Mouse (Mus musculus): ENCODE data around the gene Atp5g2. TPM values are rescaled to one million over a fixed set of nuclear protein-coding genes. Genes with fewer than 3 reads are reported as not detected.

Gene Atp5g2
- polyA plus RNA-seq, 1 experiment from 2014 or later, result 99.3 TPM

DNA sequence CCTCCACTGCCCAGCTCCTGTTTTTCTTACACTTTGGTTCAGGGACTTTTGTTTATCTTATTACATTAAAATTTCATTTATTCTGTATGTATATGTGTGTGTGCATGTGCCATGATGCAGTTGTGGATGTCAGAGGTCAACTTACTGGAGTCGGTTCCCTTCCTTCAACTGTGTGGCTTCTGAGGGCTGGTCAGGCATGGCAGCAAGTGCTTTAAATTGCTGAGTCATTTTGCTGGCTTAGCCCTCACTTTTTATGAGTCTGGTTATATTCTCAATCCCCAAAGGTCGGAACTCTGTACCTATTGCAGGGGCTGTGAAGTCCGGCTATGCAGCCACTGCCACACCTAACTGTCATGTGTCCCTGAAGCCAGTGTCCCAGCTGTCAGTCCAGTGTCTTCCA lies 30.8 kb upstream of the Atp5g2 start:
- Histone ChIP-seq H3K4me2 (replicated peaks; ENCODE audit: low read depth, low read length) (no peak overlapping the region), H3K27ac (ENCODE audit: low read length) (no peak overlapping the region), H3K4me1 (ENCODE audit: control insufficient read depth, insufficient read depth, low read length) (0 out of 2 replicates have a peak, but pooled peaks cover 2% of the 10 kb centered on the region), H3K9ac (replicated peaks; ENCODE audit: low read depth, low read length) (no peak overlapping the region), H3K9me3 (ENCODE audit: control insufficient read depth, low read depth, low read length) (no peaks in the 10 kb centered on the region), H3K27me3 (ENCODE audit: control insufficient read depth, insufficient read depth, low read length) (0 out of 2 replicates have a peak, but pooled peaks cover 2% of the 10 kb centered on the region), H3K4me3 (ENCODE audit: low read depth, low read length) (no peak overlapping the region), H3K36me3 (ENCODE audit: control insufficient read depth, insufficient read depth, low read length) (peaks cover 2% of the 10 kb centered on the region)
- ATAC-seq (ENCODE audit: insufficient number of reproducible peaks, insufficient read depth, low FRiP score, low read depth), result no peak
- WGBS, result 79% methylated on average over 3 of the region's 3 CpGs

- H3K36me3 ChIP-seq (ENCODE audit: control insufficient read depth, insufficient read depth, low read length), result no peaks in the 10 kb centered on the region
- 2% methylated on average over 11 of the region's 11 CpGs for WGBS
- no peak; the same call in 1 of the 2 replicates for ATAC-seq (ENCODE audit: insufficient number of reproducible peaks, insufficient read depth, low FRiP score, low read depth)
These were observed 26.0 kb upstream of the Atp5g2 start for GRCm38 (mm10) chr15:102698193-102698592.

DNA sequence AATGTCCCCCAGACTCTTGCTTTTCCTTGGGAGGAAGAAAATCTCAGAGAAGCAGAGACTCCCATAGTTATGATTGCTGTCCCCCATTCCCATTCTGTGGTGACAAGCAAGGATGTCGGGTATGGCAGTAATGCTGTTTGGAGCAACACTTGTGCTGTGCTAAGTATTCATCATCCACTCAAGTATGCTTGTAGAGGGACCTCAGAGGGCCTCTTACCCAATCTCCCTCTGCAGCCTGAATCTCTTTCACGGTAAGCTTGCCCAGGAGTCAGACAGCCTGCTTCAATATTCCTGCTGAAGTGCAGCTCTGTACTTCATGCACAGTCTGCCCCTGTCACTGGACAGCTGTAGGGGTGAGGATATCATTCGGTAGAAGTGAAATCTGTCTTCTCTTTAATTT lies 24.7 kb upstream of the Atp5g2 start:
- H3K27ac ChIP-seq (ENCODE audit: low read length), result no peak overlapping the region
- no peak overlapping the region for H3K9ac ChIP-seq (replicated peaks; ENCODE audit: low read depth, low read length)
- H3K9me3 ChIP-seq (ENCODE audit: control insufficient read depth, low read depth, low read length), result no peaks in the 10 kb centered on the region
- no peak overlapping the region for H3K4me3 ChIP-seq (ENCODE audit: low read depth, low read length)
- H3K4me1 ChIP-seq (ENCODE audit: control insufficient read depth, insufficient read depth, low read length), result peaks cover 11% of the 10 kb centered on the region; the same call in 1 of the 2 replicates
- no peak overlapping the region for H3K4me2 ChIP-seq (replicated peaks; ENCODE audit: low read depth, low read length)
- peaks cover 35% of the 10 kb centered on the region for H3K27me3 ChIP-seq (ENCODE audit: control insufficient read depth, insufficient read depth, low read length)
- no peak for ATAC-seq (ENCODE audit: insufficient number of reproducible peaks, insufficient read depth, low FRiP score, low read depth)
- H3K36me3 ChIP-seq (ENCODE audit: control insufficient read depth, insufficient read depth, low read length), result no peaks in the 10 kb centered on the region
- 43% methylated on average over 3 of the region's 3 CpGs for WGBS

More at GRCm38 (mm10) chr15:102698193-102698592, 26.0 kb upstream of the Atp5g2 start:
- H3K4me3 ChIP-seq (ENCODE audit: low read depth, low read length), result no peak overlapping the region
- no peak overlapping the region for H3K27ac ChIP-seq (ENCODE audit: low read length)
- peaks cover 35% of the 10 kb centered on the region for H3K27me3 ChIP-seq (ENCODE audit: control insufficient read depth, insufficient read depth, low read length)
- no peak overlapping the region for H3K4me2 ChIP-seq (replicated peaks; ENCODE audit: low read depth, low read length)
- H3K9ac ChIP-seq (replicated peaks; ENCODE audit: low read depth, low read length), result no peak overlapping the region
- H3K4me1 ChIP-seq (ENCODE audit: control insufficient read depth, insufficient read depth, low read length), result peaks cover 2% of the 10 kb centered on the region; the same call in 1 of the 2 replicates
- no peaks in the 10 kb centered on the region for H3K9me3 ChIP-seq (ENCODE audit: control insufficient read depth, low read depth, low read length)

- Histone ChIP-seq H3K4me2 (replicated peaks; ENCODE audit: low read depth, low read length) (peak overlapping the region; percentile 88), H3K4me1 (ENCODE audit: control insufficient read depth, insufficient read depth, low read length) (peaks cover 11% of the 10 kb centered on the region; the same call in 1 of the 2 replicates), H3K9me3 (ENCODE audit: control insufficient read depth, low read depth, low read length) (no peaks in the 10 kb centered on the region), H3K36me3 (ENCODE audit: control insufficient read depth, insufficient read depth, low read length) (no peaks in the 10 kb centered on the region), H3K4me3 (ENCODE audit: low read depth, low read length) (peak overlapping the region; percentile 44; the same call in 1 of the 2 replicates), H3K27me3 (ENCODE audit: control insufficient read depth, insufficient read depth, low read length) (peaks cover 33% of the 10 kb centered on the region), H3K9ac (replicated peaks; ENCODE audit: low read depth, low read length) (no peak overlapping the region), H3K27ac (ENCODE audit: low read length) (no peak overlapping the region)
- under 1% methylated on average over 11 of the region's 11 CpGs for WGBS
- ATAC-seq (ENCODE audit: insufficient number of reproducible peaks, insufficient read depth, low FRiP score, low read depth), result peak; percentile 65; the same call in 1 of the 2 replicates
These were observed 21.4 kb upstream of the Atp5g2 start for GRCm38 (mm10) chr15:102693600-102693999.

- peak; percentile 33; the same call in 1 of the 2 replicates for ATAC-seq (ENCODE audit: insufficient number of reproducible peaks, insufficient read depth, low FRiP score, low read depth)
These were observed 20.8 kb upstream of the Atp5g2 start for GRCm38 (mm10) chr15:102692991-102693411.

DNA sequence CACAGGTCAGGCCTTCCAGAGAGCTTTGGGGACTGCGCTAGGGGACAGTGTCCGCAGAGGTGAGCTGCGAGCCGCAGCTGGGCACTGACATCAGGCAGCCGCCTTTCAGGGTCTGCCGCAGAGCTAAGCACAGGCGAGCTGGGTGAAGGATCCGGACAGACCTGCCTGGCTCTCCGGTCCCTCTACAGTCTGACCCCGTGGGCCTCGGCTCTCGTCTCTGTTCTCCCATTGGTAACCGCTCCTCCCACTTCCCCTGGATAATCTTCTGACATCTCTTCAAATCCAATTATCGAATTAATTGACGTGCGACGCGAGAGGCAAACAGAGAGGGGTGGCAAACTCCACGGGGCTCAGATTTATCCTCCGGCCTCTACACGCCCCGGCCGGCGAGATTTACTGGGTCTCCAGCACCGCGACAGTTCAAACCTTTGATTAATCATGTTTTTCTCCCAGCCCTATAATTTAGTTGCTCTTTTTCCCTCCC lies 20.2 kb upstream of the Atp5g2 start:
- Histone ChIP-seq H3K4me3 (ENCODE audit: low read depth, low read length) (peak overlapping the region; percentile 44), H3K27ac (ENCODE audit: low read length) (no peak overlapping the region), H3K9me3 (ENCODE audit: control insufficient read depth, low read depth, low read length) (no peaks in the 10 kb centered on the region), H3K27me3 (ENCODE audit: control insufficient read depth, insufficient read depth, low read length) (peaks cover 32% of the 10 kb centered on the region), H3K9ac (replicated peaks; ENCODE audit: low read depth, low read length) (0 out of 2 replicates have a peak overlapping the region, but pooled peaks have one; percentile 14), H3K36me3 (ENCODE audit: control insufficient read depth, insufficient read depth, low read length) (no peaks in the 10 kb centered on the region), H3K4me1 (ENCODE audit: control insufficient read depth, insufficient read depth, low read length) (peaks cover 11% of the 10 kb centered on the region; the same call in 1 of the 2 replicates), H3K4me2 (replicated peaks; ENCODE audit: low read depth, low read length) (peak overlapping the region; percentile 88)
- 2% methylated on average over 26 of the region's 26 CpGs for WGBS
- no peak for ATAC-seq (ENCODE audit: insufficient number of reproducible peaks, insufficient read depth, low FRiP score, low read depth)

More at GRCm38 (mm10) chr15:102692991-102693411, 20.8 kb upstream of the Atp5g2 start:
- Histone ChIP-seq H3K4me3 (ENCODE audit: low read depth, low read length) (peak overlapping the region; percentile 44), H3K4me2 (replicated peaks; ENCODE audit: low read depth, low read length) (peak overlapping the region; percentile 88), H3K27me3 (ENCODE audit: control insufficient read depth, insufficient read depth, low read length) (peaks cover 33% of the 10 kb centered on the region), H3K36me3 (ENCODE audit: control insufficient read depth, insufficient read depth, low read length) (no peaks in the 10 kb centered on the region), H3K9me3 (ENCODE audit: control insufficient read depth, low read depth, low read length) (no peaks in the 10 kb centered on the region), H3K4me1 (ENCODE audit: control insufficient read depth, insufficient read depth, low read length) (peaks cover 11% of the 10 kb centered on the region; the same call in 1 of the 2 replicates), H3K27ac (ENCODE audit: low read length) (no peak overlapping the region), H3K9ac (replicated peaks; ENCODE audit: low read depth, low read length) (0 out of 2 replicates have a peak overlapping the region, but pooled peaks have one; percentile 14)
- WGBS, result under 1% methylated on average over 30 of the region's 32 CpGs

DNA sequence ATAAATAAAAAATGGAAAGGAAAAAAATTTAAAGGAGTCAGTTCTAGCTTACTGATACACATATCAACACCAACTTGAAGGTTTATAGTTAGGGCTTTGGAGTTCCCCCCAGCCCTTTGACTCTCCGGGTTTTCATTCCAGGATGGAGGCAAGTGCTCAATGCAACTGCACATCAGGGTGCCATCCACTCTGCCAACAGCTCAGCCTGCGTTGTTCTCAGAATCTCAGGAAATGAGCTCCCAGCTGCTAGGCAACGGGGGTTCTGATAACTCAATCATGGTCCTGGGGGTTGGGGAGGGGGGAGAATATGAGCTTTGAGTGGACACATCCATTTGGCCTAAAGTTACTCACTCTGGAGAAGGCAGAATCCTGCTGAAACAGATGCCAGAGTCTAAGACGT lies 13.6 kb upstream of the Atp5g2 start:
- Histone ChIP-seq H3K9ac (replicated peaks; ENCODE audit: low read depth, low read length) (no peak overlapping the region), H3K9me3 (ENCODE audit: control insufficient read depth, low read depth, low read length) (no peaks in the 10 kb centered on the region), H3K36me3 (ENCODE audit: control insufficient read depth, insufficient read depth, low read length) (no peaks in the 10 kb centered on the region), H3K4me2 (replicated peaks; ENCODE audit: low read depth, low read length) (no peak overlapping the region), H3K27ac (ENCODE audit: low read length) (no peak overlapping the region), H3K4me1 (ENCODE audit: control insufficient read depth, insufficient read depth, low read length) (no peaks in the 10 kb centered on the region), H3K27me3 (ENCODE audit: control insufficient read depth, insufficient read depth, low read length) (0 out of 2 replicates have a peak, but pooled peaks cover 3% of the 10 kb centered on the region), H3K4me3 (ENCODE audit: low read depth, low read length) (no peak overlapping the region)
- ATAC-seq (ENCODE audit: insufficient number of reproducible peaks, insufficient read depth, low FRiP score, low read depth), result no peak
- 27% methylated on average over 4 of the region's 4 CpGs for WGBS

- no peak overlapping the region for H3K27ac ChIP-seq (ENCODE audit: low read length)
- H3K9me3 ChIP-seq (ENCODE audit: control insufficient read depth, low read depth, low read length), result no peaks in the 10 kb centered on the region
- H3K36me3 ChIP-seq (ENCODE audit: control insufficient read depth, insufficient read depth, low read length), result no peaks in the 10 kb centered on the region
- H3K4me1 ChIP-seq (ENCODE audit: control insufficient read depth, insufficient read depth, low read length), result no peaks in the 10 kb centered on the region
- H3K4me3 ChIP-seq (ENCODE audit: low read depth, low read length), result no peak overlapping the region
- H3K27me3 ChIP-seq (ENCODE audit: control insufficient read depth, insufficient read depth, low read length), result 0 out of 2 replicates have a peak, but pooled peaks cover 3% of the 10 kb centered on the region
- 14% methylated on average over 1 of the region's 1 CpGs for WGBS
- H3K9ac ChIP-seq (replicated peaks; ENCODE audit: low read depth, low read length), result no peak overlapping the region
- H3K4me2 ChIP-seq (replicated peaks; ENCODE audit: low read depth, low read length), result no peak overlapping the region
- ATAC-seq (ENCODE audit: insufficient number of reproducible peaks, insufficient read depth, low FRiP score, low read depth), result no peak
These were observed 11.5 kb upstream of the Atp5g2 start for GRCm38 (mm10) chr15:102683670-102684069.
